Mouse (Mus musculus): Measurements from ENCODE around the gene Plekhm2. TPM values are rescaled to one million over a fixed set of nuclear protein-coding genes. Genes with fewer than 3 reads are reported as not detected.

The Plekhm2 gene
- polyA plus RNA-seq (2014; fragmentation: Illumina TruSeq; extraction: RNeasy Lipid Tissue Mini Kit (QIAGEN cat#74804); ENCODE audit: low read depth, low replicate concordance): 83.3 TPM

DNA sequence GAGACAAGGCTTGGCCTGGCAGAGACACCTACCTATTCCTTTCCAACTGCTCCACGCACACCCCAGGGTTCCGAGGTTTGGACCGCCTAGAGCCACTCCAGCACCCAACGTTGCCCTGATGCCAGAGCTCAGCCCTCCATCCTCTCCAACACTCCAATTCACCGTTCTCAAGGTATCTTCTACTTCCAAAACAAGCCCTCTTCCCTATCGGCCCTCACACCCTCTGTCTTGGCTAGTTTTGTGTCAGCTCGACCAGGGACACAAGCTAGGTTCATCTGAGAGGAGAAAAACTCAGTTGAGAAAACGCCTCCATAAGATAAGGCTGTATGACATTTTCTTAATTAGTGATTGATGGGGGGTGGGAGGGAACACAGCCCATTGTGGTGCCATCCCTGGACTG, at the start of gene Plekhm2:
TSS of gene Plekhm2 (minus strand) at position 101 of the 400 bp plus-strand sequence.

DNA sequence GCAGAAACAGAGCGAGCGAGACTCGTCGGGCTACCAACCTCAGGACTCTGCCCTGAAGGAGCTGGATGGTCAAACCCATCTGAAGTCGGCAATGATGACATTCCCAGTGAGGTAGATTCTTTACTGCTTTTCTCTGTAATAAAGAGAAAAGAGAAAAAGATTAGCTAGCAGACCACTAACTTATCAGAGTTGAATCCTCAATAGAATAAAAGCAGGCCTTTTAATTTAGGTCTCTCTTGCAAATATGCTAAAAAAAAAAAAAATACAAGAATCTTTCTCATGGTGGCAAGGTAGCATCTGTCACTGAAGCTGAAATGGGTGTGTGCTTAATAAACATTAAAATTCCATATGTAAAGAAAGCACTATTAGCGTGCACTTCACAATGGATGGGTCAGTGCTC, 20.8 kb upstream of the Plekhm2 start, which contains the start of gene Rsc1a1:
TSS of gene Rsc1a1 (minus strand) at position 101 of the 400 bp plus-strand sequence.

DNA sequence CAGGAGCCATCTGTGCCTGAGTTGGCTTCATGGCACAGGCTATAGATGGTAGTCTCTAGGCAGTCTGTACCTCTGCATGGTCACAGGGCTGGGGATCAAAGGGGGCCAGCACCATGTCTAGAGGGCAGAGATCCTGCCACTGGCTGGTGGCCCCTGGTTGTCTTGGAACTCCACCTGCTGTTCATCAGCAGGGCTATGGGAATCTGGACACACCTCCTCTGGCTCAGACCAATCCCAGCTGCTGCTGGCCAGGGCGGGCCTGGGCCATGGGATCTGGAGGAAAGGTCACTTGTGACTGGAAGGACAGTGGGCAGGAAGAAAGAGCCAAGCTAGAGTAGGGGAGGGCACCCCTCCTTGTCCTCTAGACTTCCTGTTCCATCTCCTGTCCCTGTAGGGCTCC, 41.0 kb downstream of the Plekhm2 start, which contains the start of gene Slc25a34:
TSS of gene Slc25a34 (minus strand) at position 156 of the 400 bp plus-strand sequence.

DNA sequence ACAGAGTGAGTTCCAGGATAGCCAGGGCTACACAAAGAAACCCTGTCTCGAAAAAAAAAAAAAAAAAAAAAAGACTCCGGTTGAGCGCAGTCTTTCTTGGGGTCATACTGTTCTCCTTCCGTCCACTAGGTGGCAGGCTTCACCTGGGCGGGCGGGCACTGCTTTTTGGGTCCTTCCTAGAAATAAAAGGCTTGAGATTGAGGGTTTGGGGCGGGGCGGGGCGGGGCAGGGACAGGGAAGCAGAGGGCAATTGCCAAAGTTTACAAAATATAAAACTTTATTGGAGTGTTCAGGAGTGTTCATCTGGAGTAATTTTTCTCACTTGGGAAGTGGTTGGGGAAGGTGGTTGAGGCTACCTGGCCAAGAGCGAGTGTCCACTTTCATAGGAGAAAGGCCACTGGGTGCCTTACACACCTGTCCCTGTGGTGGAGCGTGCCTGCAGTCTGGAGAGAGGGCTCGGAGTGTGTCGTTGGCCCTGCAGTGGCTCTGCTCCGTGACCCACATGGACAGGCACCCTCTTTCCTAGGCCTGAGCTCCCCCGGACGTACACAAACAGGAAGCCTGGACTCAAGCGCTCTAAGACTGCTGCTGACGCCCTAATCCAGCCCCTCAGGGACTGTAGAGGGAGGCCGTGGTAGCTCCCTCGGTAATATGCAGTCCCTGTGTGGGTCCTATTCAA, 46.0 kb downstream of the Plekhm2 start, which contains the start of gene Tmem82:
TSS of gene Tmem82 (minus strand) at position 69 of the 679 bp plus-strand sequence.

DNA sequence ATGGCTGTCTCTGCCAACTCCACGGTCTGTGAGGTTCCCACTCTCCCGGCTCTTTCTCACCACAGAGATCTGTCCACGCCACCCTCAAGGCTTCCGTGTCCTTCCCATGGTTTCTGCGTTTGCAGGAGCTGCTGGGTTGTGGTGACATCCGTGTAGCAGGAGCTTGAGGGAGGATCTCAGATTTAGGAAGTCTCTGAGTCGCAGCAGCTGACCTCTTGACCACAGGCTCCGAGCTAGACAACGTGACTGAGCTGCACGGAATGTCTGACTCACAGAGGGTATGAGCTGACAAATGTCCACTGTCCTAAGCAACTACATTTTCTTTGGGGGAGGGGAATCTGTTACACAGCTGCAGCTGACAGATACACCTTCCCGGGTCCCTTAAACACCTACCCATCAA, 58.8 kb downstream of the Plekhm2 start, which contains the start of gene Fblim1:
TSS of gene Fblim1 (minus strand) at position 236 of the 400 bp plus-strand sequence.

Other genes starting within 250 kb of the Plekhm2 start
- 3.9 TPM for gene Clcnkb, start 248.9 kb downstream of the Plekhm2 start, polyA plus RNA-seq (2014; fragmentation: Illumina TruSeq; extraction: RNeasy Lipid Tissue Mini Kit (QIAGEN cat#74804); ENCODE audit: low read depth, low replicate concordance)
- 967 TPM for gene Hspb7, start 244.1 kb downstream of the Plekhm2 start, polyA plus RNA-seq (2014; fragmentation: Illumina TruSeq; extraction: RNeasy Lipid Tissue Mini Kit (QIAGEN cat#74804); ENCODE audit: low read depth, low replicate concordance)
- 0.55 TPM for gene Srarp, start 228.8 kb downstream of the Plekhm2 start, polyA plus RNA-seq (2014; fragmentation: Illumina TruSeq; extraction: RNeasy Lipid Tissue Mini Kit (QIAGEN cat#74804); ENCODE audit: low read depth, low replicate concordance)
- gene Zbtb17, start 220.2 kb downstream of the Plekhm2 start, polyA plus RNA-seq (2014; fragmentation: Illumina TruSeq; extraction: RNeasy Lipid Tissue Mini Kit (QIAGEN cat#74804); ENCODE audit: low read depth, low replicate concordance): 15.3 TPM
- 13.6 TPM for gene Spen, start 126.3 kb downstream of the Plekhm2 start, polyA plus RNA-seq (2014; fragmentation: Illumina TruSeq; extraction: RNeasy Lipid Tissue Mini Kit (QIAGEN cat#74804); ENCODE audit: low read depth, low replicate concordance)
- gene Fblim1, start 58.8 kb downstream of the Plekhm2 start, polyA plus RNA-seq (2014; fragmentation: Illumina TruSeq; extraction: RNeasy Lipid Tissue Mini Kit (QIAGEN cat#74804); ENCODE audit: low read depth, low replicate concordance): 224 TPM
- gene Tmem82, start 46.3 kb downstream of the Plekhm2 start, polyA plus RNA-seq (2014; fragmentation: Illumina TruSeq; extraction: RNeasy Lipid Tissue Mini Kit (QIAGEN cat#74804); ENCODE audit: low read depth, low replicate concordance): 20.0 TPM
- gene Slc25a34, start 41.1 kb downstream of the Plekhm2 start, polyA plus RNA-seq (2014; fragmentation: Illumina TruSeq; extraction: RNeasy Lipid Tissue Mini Kit (QIAGEN cat#74804); ENCODE audit: low read depth, low replicate concordance): 176 TPM
- gene Rsc1a1, start 20.7 kb upstream of the Plekhm2 start, polyA plus RNA-seq (2014; fragmentation: Illumina TruSeq; extraction: RNeasy Lipid Tissue Mini Kit (QIAGEN cat#74804); ENCODE audit: low read depth, low replicate concordance): 3.8 TPM
- 18.3 TPM for gene Ddi2, start 58.5 kb upstream of the Plekhm2 start, polyA plus RNA-seq (2014; fragmentation: Illumina TruSeq; extraction: RNeasy Lipid Tissue Mini Kit (QIAGEN cat#74804); ENCODE audit: low read depth, low replicate concordance)
- 0.55 TPM for gene Agmat, start 81.8 kb upstream of the Plekhm2 start, polyA plus RNA-seq (2014; fragmentation: Illumina TruSeq; extraction: RNeasy Lipid Tissue Mini Kit (QIAGEN cat#74804); ENCODE audit: low read depth, low replicate concordance)
- 18.2 TPM for gene Dnajc16, start 126.0 kb upstream of the Plekhm2 start, polyA plus RNA-seq (2014; fragmentation: Illumina TruSeq; extraction: RNeasy Lipid Tissue Mini Kit (QIAGEN cat#74804); ENCODE audit: low read depth, low replicate concordance)
- gene Casp9, start 128.7 kb upstream of the Plekhm2 start, polyA plus RNA-seq (2014; fragmentation: Illumina TruSeq; extraction: RNeasy Lipid Tissue Mini Kit (QIAGEN cat#74804); ENCODE audit: low read depth, low replicate concordance): 8.9 TPM
- gene Cela2a, start 161.3 kb upstream of the Plekhm2 start, polyA plus RNA-seq (2014; fragmentation: Illumina TruSeq; extraction: RNeasy Lipid Tissue Mini Kit (QIAGEN cat#74804); ENCODE audit: low read depth, low replicate concordance): not detected
- gene Ctrc, start 181.5 kb upstream of the Plekhm2 start, polyA plus RNA-seq (2014; fragmentation: Illumina TruSeq; extraction: RNeasy Lipid Tissue Mini Kit (QIAGEN cat#74804); ENCODE audit: low read depth, low replicate concordance): not detected
- 24.5 TPM for gene Efhd2, start 210.0 kb upstream of the Plekhm2 start, polyA plus RNA-seq (2014; fragmentation: Illumina TruSeq; extraction: RNeasy Lipid Tissue Mini Kit (QIAGEN cat#74804); ENCODE audit: low read depth, low replicate concordance)